Mouse (Mus musculus): ENCODE measurements around the gene Mms19.
"Not testable (repeated sequence)": the region's sequence is repeated elsewhere in the genome, so short reads cannot be mapped to it uniquely, and the experiment has no call there.

Gene Mms19

GRCm38 (mm10) chr19:41933179-41934086, 47.5 kb downstream of the Mms19 start, which contains the start of the genes Exosc1 and Zdhhc16:
Exosc1 (minus strand) TSS chr19:41933423.
Zdhhc16 (plus strand) TSS chr19:41933480.
- peak; percentile 97 for DNase-seq (ENCODE audit: low spot score)

GRCm38 (mm10) chr19:41932686-41933085, 48.3 kb downstream of the Mms19 start:
- DNase-seq (ENCODE audit: low spot score), result peak; percentile 13

GRCm38 (mm10) chr19:41920412-41921067, 60.4 kb downstream of the Mms19 start:
- no peak for DNase-seq (ENCODE audit: low spot score)

GRCm38 (mm10) chr19:41919471-41919870, 61.5 kb downstream of the Mms19 start:
- DNase-seq (ENCODE audit: low spot score), result no peak

- no peak for DNase-seq (ENCODE audit: low spot score)
These were observed 64.1 kb downstream of the Mms19 start for GRCm38 (mm10) chr19:41916853-41917252.

- DNase-seq (ENCODE audit: low spot score), result no peak
These were observed 65.7 kb downstream of the Mms19 start for GRCm38 (mm10) chr19:41915294-41915693.

GRCm38 (mm10) chr19:41914592-41914882, 66.4 kb downstream of the Mms19 start:
- not testable (repeated sequence) for DNase-seq (ENCODE audit: low spot score)

- no peak for DNase-seq (ENCODE audit: low spot score)
These were observed 67.0 kb downstream of the Mms19 start for GRCm38 (mm10) chr19:41913774-41914591.

- DNase-seq (ENCODE audit: low spot score), result peak; percentile 20
These were observed 68.6 kb downstream of the Mms19 start for GRCm38 (mm10) chr19:41912121-41913080.

GRCm38 (mm10) chr19:41911178-41912073, 69.5 kb downstream of the Mms19 start, which contains the start of gene Pgam1:
Pgam1 (plus strand) TSS chr19:41911923.
- peak; percentile 92 for DNase-seq (ENCODE audit: low spot score)

- no peak for DNase-seq (ENCODE audit: low spot score)
These were observed 70.6 kb downstream of the Mms19 start for GRCm38 (mm10) chr19:41910396-41910795.

GRCm38 (mm10) chr19:41908736-41909135, 72.2 kb downstream of the Mms19 start:
- DNase-seq (ENCODE audit: low spot score), result no peak

GRCm38 (mm10) chr19:41907079-41907760, 73.7 kb downstream of the Mms19 start:
- no peak for DNase-seq (ENCODE audit: low spot score)

GRCm38 (mm10) chr19:41906311-41907078, 74.5 kb downstream of the Mms19 start:
- no peak for DNase-seq (ENCODE audit: low spot score)

- no peak for DNase-seq (ENCODE audit: low spot score)
These were observed 75.7 kb downstream of the Mms19 start for GRCm38 (mm10) chr19:41905246-41905645.

- no peak for DNase-seq (ENCODE audit: low spot score)
These were observed 77.9 kb downstream of the Mms19 start for GRCm38 (mm10) chr19:41902848-41903593.

- no peak for DNase-seq (ENCODE audit: low spot score)
These were observed 79.3 kb downstream of the Mms19 start for GRCm38 (mm10) chr19:41901696-41902095.

GRCm38 (mm10) chr19:41900495-41901090, 80.4 kb downstream of the Mms19 start:
- DNase-seq (ENCODE audit: low spot score), result no peak
